Comparison of ENCODE assay signal across 39 mouse cellular contexts in genomic region chr7:43995577-43995976, GRCm38 (mm10). TPM values are rescaled to one million over a fixed set of nuclear protein-coding genes. Genes with fewer than 3 reads are reported as not detected.
"Had no signal": no experiment of that assay in that cellular context is flagged by ENCODE, and none has a peak within 500 bp of the region (broad histone marks: within the 10 kb centered on the region; RNA-seq: fewer than 3 reads in every experiment).

Gene Klk1b11 (plus strand): TSS chr7:43995877.

RNA-seq across cellular contexts. Expression of gene Klk1b11, which starts in this region (rescaled TPM):
- total RNA-seq: left cerebral cortex, adult 8-10 months; left cerebral cortex, postnatal 10 days; left cerebral cortex, postnatal 14 days; left cerebral cortex, postnatal 25 days; left cerebral cortex, postnatal 36 days; left cerebral cortex, postnatal 4 days; liver, adult 2 months; megakaryocyte progenitor cell, adult 5-6 weeks; megakaryocyte-erythroid progenitor cell, adult 5-6 weeks; midbrain, postnatal 0 days; monocyte, adult 5-6 weeks had no signal
- polyA plus RNA-seq: limb, embryonic 10.5 days; limb, embryonic 11.5 days; limb, embryonic 12.5 days; limb, embryonic 13.5 days; limb, embryonic 14.5 days; limb, embryonic 15.5 days; liver, adult 2 months; liver, embryonic 11.5 days; liver, embryonic 12.5 days; liver, embryonic 13.5 days; liver, embryonic 14.5 days; liver, embryonic 15.5 days; liver, embryonic 16.5 days; liver, postnatal 0 days; lung, adult 2 months; lung, embryonic 14.5 days; lung, embryonic 15.5 days; lung, embryonic 16.5 days; lung, postnatal 0 days; midbrain, embryonic 10.5 days; midbrain, embryonic 11.5 days; midbrain, embryonic 12.5 days; midbrain, embryonic 13.5 days; midbrain, embryonic 14.5 days; midbrain, embryonic 15.5 days; midbrain, embryonic 16.5 days; midbrain, postnatal 0 days; myocyte; neural tube, embryonic 11.5 days; neural tube, embryonic 12.5 days had no signal
